Mouse (Mus musculus) ES-Bruce4 (cell line): ENCODE measurements at regions not wholly inside any gene's neighbourhood (a gene's known extent, or its start where the extent isn't known, plus 50 kb on each side); places are given as distances from the start of the nearest gene placed in this dataset.

Source experiments
- H3K27ac ChIP-seq: 2 replicates; pipeline ENCODE4 v1.5.1; 2012; ENCODE audit warnings: low read length, inconsistent platforms; ENCODE audit not compliant: insufficient read depth
- H3K27me3 ChIP-seq: 2 replicates; pipeline ENCODE4 v1.6.1; 2012; ENCODE audit warnings: mild to moderate bottlenecking, low read length, inconsistent platforms; ENCODE audit not compliant: control insufficient read depth, poor library complexity, insufficient read depth, severe bottlenecking
- H3K36me3 ChIP-seq: 2 replicates; pipeline ENCODE4 v1.6.1; 2012; ENCODE audit warnings: inconsistent platforms, mild to moderate bottlenecking, low read length, moderate library complexity; ENCODE audit not compliant: control insufficient read depth, poor library complexity, insufficient read depth, severe bottlenecking
- H3K4me1 ChIP-seq: one replicate; pipeline ENCODE4 v1.8.1; 2011; ENCODE audit warnings: low read length; ENCODE audit not compliant: control insufficient read depth, insufficient read depth
- H3K4me3 ChIP-seq: 2 replicates; pipeline ENCODE4 v1.5.1; 2011; ENCODE audit warnings: low read depth, mild to moderate bottlenecking, low read length
- H3K9ac ChIP-seq: 2 replicates; pipeline ENCODE4 v1.6.1; 2012; ENCODE audit warnings: low read depth, mild to moderate bottlenecking, inconsistent platforms; ENCODE audit not compliant: poor library complexity, severe bottlenecking
- H3K9me3 ChIP-seq: replicated peaks from 2 replicates; pipeline ENCODE4 v1.6.1; 2012; ENCODE audit warnings: mild to moderate bottlenecking, low read length, inconsistent platforms; ENCODE audit not compliant: control insufficient read depth, poor library complexity, insufficient read depth, severe bottlenecking
- CTCF ChIP-seq: IDR thresholded peaks from one replicate; pipeline ENCODE4 v1.8.1; 2011; ENCODE audit warnings: low read depth, low read length
- EP300 ChIP-seq: IDR thresholded peaks from 2 replicates; pipeline ENCODE4 v1.6.1; 2011; ENCODE audit warnings: low read depth, low read length; ENCODE audit not compliant: insufficient read depth
- POLR2A ChIP-seq: IDR thresholded peaks from one replicate; pipeline ENCODE4 v1.8.1; 2011; ENCODE audit warnings: low read length; ENCODE audit not compliant: insufficient read depth

DNA sequence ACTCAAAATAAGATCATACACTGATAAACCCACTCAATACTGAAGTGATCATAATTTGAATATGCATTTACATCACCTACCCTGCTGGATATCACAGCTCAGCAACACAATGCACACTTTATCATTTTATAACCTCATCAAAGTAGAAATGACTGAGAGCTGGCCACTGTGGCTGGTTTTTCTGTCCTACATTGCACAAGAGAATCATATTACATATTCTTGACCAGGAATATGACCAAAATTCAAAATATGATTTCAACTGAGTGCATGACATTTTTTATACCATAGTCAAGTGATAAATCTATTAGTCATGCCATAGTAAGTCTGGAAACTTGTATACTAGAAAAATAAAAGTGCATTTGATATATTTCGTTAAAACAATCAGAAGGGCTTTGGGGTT, 63.3 kb upstream of the Thsd7a start:
- H3K4me1 ChIP-seq: no peaks in the 10 kb centered on the region
- no peak for TF ChIP-seq POLR2A
- no peak for TF ChIP-seq EP300
- TF ChIP-seq CTCF: no peak
- no peak overlapping the region for H3K27ac ChIP-seq
- H3K36me3 ChIP-seq: no peaks in the 10 kb centered on the region
- no peak overlapping the region for H3K9ac ChIP-seq
- H3K9me3 ChIP-seq: no peaks in the 10 kb centered on the region; the same call in 1 of the 2 replicates
- H3K27me3 ChIP-seq: no peaks in the 10 kb centered on the region
- no peak overlapping the region for H3K4me3 ChIP-seq

DNA sequence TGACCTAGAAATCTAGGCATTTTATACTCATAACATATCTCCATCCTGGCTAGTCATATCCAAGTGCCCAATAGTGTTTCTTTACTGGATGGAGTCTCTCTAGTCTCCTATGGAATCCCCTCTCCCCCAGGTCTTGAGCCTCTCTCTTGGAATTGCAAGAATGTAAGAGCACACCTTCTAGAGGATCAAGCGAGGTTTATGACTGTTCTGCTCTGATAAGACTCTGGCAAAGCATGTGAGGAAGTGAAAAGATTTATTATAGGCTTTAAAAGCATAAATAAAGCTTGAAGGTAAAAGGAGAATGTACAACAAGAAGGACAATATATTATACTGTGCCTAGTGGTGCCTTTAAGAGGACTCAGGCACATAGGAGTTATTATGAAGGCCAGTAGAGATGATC, 62.8 kb upstream of the Thsd7a start:
- no peak for TF ChIP-seq EP300
- TF ChIP-seq POLR2A: no peak
- no peak for TF ChIP-seq CTCF
- H3K27ac ChIP-seq: no peak overlapping the region
- H3K9me3 ChIP-seq: no peaks in the 10 kb centered on the region; the same call in 1 of the 2 replicates
- H3K4me3 ChIP-seq: no peak overlapping the region
- no peaks in the 10 kb centered on the region for H3K36me3 ChIP-seq
- no peaks in the 10 kb centered on the region for H3K4me1 ChIP-seq
- no peak overlapping the region for H3K9ac ChIP-seq
- H3K27me3 ChIP-seq: no peaks in the 10 kb centered on the region

DNA sequence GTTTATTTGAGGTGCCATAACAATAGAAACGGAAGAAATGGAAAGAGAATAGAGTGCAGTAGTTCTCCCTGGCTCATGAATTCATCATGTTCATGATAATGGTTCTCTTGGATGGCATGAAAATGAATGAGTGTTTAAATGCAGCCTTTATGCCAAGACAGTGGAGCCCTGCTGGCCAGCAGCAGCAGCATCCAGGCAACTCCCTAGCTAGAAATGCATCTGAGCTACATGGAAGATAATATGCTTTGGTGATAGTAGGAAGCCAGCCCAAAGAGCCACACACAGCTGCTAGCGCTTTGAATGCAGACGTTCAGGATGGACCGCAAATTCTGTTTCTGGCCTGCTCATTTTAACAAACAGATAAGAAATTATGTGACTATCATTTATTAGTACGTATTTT, 60.4 kb upstream of the Thsd7a start:
- Histone ChIP-seq H3K9me3 (no peaks in the 10 kb centered on the region), H3K4me1 (no peaks in the 10 kb centered on the region), H3K9ac (no peak overlapping the region), H3K4me3 (no peak overlapping the region), H3K27me3 (no peaks in the 10 kb centered on the region), H3K27ac (no peak overlapping the region), H3K36me3 (no peaks in the 10 kb centered on the region)
- TF ChIP-seq POLR2A (no peak), EP300 (no peak), CTCF (no peak)
